Mouse (Mus musculus): ENCODE results near the gene Gm4869.
A peak's percentile ranks its signal among the peaks of the same experiment; 100 is the strongest.
"Not testable (repeated sequence)": the region's sequence is repeated elsewhere in the genome, so short reads cannot be mapped to it uniquely, and the experiment has no call there.

Gm4869 gene

DNA sequence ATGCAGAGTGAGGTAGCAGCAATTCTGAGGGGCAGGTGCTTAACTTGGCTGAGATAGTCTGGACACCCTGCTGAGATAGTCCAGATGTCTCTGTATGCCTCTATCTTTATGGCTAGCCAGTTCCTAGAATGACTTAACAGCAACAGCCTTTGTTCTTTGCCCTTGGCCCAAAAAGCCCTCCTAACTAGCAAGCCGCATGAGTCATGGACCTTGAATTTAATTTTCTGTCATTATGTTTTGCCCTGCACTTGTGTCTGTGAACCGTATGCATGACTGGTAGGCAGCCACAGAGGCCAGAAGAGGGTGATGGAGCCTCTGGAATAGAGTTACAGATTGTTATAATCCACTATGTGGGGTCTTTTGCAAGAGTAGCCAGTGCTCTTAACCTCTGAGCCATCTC is 17.7 kb downstream of the Gm4869 start:
- not testable (repeated sequence) for DNase-seq (ENCODE audit: extremely low read depth, insufficient read length, low spot score)

DNA sequence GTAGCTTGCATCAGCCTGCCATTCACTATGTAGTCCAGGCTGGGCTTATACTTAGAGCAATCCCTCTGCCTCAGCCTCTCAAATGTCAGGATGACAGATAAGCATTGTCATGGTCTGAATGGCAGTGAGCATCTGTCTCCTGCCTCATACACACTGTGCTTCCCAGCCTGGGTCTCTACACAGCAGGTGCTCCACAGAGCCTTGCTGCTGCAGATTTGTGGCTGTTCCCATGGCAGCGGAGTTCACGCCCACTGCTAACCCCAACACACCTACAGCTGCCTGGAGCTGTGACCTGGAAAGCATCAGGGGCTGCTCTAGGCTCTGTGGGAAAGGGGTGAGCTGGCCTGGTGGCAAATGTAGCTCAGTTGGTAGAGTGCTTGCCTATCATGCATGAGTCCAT is 19.5 kb downstream of the Gm4869 start:
- DNase-seq (ENCODE audit: extremely low read depth, insufficient read length, low spot score): no peak

DNA sequence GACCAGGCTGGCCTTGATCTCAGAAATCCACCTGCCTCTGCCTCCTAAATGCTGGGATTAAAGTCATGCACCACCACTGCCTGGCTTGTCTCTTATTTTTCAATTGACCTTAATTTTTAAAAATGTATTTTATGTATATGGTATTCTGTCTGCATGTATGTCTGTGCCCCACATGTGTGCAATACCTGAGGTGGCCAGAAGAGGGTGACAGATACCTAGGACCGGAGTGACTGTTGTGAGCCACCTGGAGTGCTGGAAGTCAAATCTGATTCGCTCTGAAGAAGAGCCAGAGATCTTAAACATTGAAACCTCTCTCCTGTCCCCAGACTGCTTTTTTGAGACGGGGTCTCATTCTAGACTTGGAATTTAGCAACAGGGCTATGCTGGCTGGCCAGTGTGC is 26.9 kb downstream of the Gm4869 start:
- no peak for DNase-seq (ENCODE audit: extremely low read depth, insufficient read length, low spot score)

DNA sequence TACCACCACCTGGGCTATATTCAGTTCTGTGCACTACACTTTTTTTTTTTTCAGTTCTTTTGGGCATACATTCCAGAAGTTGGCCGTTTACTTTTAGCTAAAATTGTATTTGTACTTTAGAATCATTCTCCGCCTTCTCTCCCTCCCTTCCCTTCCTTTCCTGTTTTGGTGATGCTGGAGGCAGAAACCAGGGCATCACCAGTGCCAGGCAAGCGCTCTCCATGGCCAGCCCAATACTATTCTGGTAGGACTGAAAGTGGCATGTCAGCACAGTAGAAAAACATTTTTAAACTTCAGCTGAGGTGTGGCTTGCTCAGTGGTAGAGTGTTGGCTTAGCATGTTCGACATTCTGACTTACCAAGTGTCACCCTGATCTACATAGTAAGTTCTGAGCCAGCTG is 36.0 kb downstream of the Gm4869 start:
- DNase-seq (ENCODE audit: extremely low read depth, insufficient read length, low spot score): no peak

DNA sequence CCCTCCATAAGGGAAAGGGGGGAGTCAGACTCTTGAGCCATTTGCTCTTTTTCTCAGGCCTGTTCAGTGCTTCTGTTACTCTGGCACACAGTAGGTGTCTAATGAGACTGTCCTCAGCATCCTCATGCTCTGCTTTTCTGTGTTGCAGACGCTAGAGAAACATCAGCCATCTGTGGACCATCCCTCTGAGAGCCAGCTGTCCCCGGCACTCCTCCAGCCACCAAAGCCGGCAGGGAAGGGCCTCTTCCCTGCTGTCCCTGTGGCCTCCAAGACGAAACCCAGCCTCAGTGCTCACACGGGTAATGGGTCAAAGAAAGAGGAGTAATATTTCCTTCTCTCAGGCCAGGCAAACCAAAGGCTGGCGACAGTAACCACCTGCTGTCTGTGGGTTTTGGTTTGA is 45.7 kb downstream of the Gm4869 start:
- no peak for DNase-seq (ENCODE audit: extremely low read depth, insufficient read length, low spot score)

DNA sequence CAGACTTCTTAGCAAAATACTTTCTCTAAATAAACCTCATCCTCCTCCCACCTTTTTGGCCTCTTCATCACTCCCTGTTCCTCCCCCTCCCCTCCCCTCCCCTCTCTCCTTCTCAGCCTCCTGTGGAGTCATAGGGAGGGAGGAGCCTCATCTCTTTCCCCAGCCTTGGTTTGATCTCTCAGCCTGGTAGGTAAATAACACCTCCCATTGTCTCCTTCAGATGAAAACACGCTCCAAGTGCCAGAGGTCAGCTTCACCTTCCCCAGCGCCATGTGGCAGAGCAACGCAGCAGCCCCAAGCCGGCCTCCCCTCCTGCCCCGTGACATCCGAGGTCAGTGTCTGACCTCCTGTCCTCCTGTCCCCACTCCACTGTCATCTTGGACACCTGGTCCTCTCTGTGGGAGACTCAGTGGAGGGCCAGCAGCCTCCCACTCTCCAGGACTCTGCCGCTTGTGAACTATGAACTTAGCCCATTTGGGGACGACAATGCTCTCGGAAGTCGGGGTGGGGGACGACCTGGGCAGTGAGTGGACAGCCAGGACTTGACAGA is 47.3 kb downstream of the Gm4869 start:
- no peak for DNase-seq (ENCODE audit: extremely low read depth, insufficient read length, low spot score)

DNA sequence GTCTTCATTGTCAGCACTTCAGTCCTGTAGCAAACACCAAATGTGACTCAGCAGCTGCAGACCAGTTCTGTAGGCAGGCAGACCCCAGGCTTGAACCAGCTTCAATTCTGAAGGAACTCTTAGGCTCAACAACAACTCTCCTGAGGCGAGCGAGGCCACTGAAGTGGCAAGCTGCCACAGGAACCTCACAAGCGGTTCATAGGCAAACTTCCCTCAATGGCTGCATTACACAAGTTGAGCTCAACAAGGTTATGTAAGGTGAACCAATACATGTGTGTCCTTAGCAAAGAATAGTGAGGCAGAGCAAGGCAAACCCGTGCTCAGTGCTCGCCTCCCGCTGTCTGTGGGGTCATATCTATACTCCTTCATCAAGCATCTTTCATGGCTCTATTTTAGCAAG is 52.7 kb downstream of the Gm4869 start:
- DNase-seq (ENCODE audit: extremely low read depth, insufficient read length, low spot score): no peak

DNA sequence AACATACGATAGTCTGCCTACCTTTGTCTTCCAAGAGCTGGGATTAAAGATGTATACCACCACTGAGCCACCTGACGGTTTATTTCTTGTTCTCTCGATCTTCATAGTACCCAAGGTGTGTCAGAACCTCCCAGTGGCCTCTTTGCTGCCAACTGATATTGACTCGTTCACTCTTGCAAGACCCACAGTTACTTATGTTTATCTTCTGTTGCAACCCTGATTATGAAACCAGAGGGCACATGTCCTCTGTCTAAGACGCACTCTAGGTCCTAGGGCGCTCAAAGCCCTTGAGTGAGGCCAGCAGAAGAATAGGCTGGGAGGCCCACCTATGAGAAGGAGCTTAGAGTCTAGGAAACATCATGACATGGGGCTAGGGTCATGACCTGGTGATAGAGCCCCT is 55.3 kb downstream of the Gm4869 start:
- no peak for DNase-seq (ENCODE audit: extremely low read depth, insufficient read length, low spot score)

DNA sequence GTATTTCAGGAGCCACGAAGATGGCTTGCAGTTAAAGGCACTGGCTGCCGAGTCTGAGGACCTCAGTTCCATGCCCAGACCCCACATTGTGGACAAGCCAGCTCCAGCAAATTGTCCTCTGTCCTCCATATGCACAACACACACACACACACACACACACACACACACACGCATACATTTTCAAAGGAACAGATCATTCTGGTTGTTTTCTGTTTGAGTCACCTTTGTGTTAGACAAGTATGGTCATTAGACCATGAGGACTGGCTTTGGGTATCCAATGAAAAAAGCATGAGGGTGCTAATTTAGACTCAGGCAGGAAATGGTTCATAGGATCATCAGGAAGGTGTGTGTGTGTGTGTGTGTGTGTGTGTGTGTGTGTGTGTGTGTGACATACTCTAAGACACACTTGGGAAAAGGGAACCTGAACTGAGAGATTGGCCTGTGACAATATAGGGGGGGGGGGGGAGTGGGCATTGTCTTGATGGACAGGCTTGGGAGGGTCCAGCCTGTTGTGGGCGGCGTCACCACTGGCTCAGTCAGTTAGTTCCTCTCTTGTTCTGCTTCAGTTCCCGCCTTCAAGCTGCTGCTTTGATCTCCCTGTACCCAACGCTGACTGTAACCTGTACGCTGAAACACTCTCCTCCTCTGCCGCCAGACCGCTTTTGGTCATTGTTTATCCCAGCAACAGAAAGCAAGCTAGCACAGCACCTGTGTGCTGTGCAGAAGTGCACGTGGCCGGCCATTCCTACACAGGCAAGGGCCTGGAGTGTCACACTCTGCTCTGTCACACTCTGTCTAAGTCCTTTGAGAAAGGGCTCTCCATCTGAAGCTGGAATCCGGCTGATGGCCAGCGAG is 56.8 kb downstream of the Gm4869 start:
- peak; percentile 35 for DNase-seq (ENCODE audit: extremely low read depth, insufficient read length, low spot score)

DNA sequence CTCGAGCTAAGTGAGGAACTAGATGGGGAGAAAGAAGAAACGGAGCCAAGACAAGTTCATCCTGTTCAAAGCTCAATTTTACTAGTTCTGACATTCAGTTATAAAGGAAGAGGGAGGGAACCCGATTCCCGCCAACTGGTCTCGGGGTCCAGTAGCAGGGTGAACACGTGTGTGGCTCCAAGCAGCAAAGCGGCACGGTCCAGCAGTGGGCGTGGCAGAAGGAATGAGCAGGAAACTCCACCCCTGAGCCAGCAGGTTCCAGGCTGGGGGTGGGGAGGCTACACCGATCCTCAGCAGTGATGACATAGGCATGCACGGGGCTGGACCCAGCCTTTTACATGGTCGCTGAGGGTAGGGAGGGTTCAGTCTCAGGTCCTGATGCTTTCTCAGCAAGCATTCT is 57.5 kb downstream of the Gm4869 start:
- DNase-seq (ENCODE audit: extremely low read depth, insufficient read length, low spot score): peak; percentile 63

DNA sequence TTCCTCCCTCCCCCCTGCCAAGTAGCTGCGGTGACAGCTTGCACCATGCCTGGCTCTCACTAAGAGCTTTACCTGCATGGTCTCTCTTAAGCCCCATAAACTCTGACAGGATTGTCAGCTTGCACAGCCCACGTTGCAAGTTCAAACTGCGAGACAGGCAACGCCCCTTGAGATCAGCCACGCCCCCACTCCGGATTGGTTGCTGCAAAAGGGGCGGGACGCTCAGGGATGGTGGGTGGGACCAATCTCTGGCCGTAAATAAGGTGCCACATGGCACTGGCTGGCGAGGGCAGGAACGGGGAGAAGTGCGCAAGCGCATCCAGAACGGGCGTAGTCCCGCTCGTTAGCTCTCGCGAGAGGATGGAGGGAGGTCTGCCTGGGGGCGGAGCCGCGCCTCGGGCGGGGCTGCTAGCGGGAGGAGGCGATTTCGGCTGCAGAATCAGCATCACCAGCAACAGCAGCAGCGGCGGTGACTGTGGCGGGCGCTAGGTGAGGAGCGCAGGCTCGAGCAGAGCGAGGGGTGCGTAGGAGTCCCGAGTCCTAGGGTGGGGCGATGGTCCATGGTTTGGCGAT is 59.8 kb downstream of the Gm4869 start, which contains the start of gene Chst12:
Gene Chst12, plus strand, starts transcription at position 343 of the 573 bp plus-strand sequence.
- DNase-seq (ENCODE audit: extremely low read depth, insufficient read length, low spot score): peak; percentile 100

DNA sequence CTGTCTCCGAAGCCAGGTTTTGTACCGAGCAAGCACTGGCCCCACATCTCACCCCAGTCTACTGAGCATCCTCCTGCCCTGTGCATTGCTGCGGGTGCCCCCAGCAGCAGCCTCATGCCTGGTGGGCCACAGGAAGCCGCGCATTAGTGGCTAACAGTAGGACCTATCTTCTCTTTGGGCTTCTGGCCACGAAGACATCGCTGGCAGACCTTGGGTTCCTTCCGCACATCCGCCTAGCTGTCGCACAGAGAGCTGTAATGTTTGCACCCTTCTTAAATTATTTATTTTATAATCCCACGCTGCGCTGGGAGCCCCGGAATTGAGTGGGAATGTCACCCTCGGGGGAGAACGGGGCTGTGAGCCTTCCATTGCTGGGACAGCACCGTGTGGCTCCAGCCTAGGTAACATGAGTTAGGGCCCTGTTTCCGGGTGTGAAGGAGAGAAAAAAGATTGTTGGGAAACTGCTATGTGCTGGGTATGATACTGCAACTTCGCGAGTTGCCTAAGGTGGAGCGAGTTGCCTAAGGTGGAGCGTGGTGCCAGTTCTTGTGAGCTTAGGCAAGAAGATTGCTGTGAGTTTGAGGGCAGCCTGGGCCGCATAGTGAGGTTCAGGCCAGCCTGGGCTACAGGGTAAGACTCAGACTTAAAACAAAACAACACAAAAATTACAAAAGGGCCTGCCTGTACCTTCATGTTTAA is 60.8 kb downstream of the Gm4869 start:
- DNase-seq (ENCODE audit: extremely low read depth, insufficient read length, low spot score): no peak

DNA sequence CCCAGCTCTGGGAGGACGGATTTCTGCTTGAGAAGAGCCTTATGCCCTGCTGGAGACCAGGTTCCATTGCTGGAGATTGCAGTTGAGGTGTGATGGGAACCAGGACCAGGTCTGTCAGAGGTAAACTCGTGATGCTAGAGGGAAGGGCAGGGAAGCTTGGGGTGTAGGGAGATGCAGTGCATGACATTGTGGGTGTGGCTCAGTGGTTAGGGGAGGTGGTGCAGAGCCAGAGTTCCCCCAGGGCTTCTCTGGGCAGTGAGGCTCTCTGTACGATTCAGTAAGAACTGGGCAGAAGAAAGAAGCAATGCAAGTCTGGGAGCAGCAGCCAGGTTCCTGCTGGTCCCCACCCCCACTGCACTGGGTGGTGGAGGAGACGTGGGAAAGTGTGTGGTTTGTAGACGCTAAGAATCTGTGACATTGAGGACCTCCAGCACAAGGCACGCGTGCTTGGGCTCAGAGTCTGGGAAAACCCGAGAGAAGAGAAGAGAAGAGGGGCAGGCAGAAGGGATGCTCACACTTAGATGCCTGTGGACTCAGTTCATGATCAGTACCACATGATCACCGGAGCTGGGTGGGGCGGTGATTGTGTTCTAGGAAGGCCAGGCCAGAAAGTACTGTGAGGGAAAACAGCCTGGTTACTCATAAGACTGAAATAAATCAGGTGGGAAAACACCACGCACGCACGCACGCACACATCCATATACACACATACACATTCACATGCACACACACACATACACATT is 62.2 kb downstream of the Gm4869 start:
- DNase-seq (ENCODE audit: extremely low read depth, insufficient read length, low spot score): no peak

DNA sequence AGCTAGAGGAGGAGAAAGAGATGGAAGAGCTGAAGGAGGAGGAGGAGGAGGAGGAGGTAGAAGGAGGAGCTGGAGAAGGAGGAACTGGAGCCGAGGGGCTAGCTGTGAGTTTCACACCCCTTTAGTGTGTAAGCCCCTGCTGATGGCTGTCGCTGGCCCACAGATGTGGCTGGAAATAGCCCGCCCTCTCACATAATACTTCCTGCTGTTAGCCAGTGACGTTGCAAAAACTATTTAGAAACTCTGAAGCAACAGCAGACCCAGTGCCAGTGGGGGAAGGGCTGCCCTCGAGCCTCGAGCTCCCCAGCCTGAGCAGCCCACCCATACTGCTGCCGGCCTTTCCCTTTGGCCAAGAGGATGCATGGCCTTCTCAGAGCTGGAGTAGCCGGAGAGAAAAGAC is 63.2 kb downstream of the Gm4869 start:
- DNase-seq (ENCODE audit: extremely low read depth, insufficient read length, low spot score): no peak

DNA sequence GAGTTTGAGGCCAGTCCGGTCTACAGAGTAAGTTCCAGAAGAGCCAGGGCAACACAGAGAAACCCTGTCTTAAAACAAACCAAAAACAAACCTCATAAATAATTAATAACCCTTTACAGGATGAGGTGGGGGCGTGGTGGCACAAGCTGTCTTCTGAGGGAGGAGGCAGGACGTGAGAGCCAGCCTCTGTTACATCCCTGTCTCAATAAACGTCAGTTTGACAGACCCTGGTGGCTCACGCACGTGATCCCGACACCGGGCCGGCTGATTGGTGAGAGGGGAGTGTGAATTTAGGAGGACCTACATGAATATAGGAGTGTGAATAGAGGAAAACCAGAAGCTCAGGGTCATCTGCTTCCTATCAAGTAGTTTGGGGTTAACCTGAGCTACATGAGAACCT is 63.8 kb downstream of the Gm4869 start:
- no peak for DNase-seq (ENCODE audit: extremely low read depth, insufficient read length, low spot score)

DNA sequence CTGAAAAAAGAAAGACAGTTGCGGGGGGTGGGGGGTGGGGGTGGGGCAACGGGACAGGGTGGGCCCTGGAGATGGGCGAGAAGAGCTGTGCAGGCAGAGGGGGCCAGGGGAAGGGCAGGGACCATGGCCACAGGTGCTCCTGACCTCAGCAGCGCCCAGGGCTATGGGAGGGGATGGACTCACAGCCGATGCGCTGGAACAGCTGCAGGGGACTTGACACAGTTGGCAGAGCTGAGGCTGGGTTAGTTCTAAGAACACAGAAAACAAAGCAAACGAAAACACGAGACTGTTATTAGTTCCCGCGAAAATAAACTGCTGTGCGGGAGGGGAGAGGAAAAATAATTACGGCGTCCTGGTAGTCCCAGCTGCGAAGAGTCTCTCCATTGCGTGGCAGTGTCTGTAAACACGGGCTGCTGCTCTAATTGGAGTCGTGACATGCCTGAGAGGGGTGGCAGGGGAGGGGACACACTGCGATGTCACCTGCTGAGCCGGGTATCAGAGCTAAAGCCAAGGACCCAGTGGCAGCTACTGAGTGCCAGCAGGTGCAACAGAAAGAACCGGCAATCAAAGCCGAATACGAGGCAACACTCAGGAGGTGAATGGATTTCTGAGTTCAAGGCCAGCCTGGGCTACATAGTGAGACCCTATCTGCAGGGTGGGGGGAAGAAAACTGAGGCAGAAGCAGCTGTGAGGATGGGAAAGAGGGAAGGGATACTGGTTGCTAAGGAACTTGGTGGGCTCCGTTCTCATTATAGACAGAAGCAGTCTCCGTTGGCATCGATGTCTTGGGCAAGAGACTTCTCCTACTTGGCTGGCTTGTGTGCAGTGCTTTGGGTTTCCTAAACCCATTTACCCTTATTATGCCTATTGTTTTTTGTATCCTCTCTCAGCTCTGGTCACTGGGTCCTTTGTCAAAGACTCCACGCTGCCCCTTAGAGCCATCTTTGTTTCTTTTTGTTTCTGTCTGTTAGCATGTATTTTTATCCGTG is 64.9 kb downstream of the Gm4869 start:
- no peak for DNase-seq (ENCODE audit: extremely low read depth, insufficient read length, low spot score)

DNA sequence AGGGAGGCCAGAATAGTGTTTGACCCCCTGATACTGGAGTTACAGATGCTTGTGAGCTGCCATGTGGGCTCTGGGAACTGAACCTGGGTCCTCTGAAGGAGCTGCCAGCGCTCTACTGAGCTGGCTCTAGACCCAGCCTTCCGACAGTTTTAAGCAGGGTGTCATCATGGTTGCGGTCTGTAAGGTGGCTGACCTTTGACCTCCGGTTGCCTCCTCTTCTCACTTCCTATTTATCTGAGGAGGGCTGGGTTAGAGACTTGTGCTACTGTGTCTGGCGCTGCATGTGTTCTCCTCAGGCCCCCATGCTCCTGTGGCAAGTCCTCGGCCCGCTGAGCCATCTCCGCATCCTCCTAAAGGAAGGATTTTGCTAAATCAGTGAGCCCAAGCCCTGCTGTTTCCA is 68.5 kb downstream of the Gm4869 start:
- DNase-seq (ENCODE audit: extremely low read depth, insufficient read length, low spot score): no peak

DNA sequence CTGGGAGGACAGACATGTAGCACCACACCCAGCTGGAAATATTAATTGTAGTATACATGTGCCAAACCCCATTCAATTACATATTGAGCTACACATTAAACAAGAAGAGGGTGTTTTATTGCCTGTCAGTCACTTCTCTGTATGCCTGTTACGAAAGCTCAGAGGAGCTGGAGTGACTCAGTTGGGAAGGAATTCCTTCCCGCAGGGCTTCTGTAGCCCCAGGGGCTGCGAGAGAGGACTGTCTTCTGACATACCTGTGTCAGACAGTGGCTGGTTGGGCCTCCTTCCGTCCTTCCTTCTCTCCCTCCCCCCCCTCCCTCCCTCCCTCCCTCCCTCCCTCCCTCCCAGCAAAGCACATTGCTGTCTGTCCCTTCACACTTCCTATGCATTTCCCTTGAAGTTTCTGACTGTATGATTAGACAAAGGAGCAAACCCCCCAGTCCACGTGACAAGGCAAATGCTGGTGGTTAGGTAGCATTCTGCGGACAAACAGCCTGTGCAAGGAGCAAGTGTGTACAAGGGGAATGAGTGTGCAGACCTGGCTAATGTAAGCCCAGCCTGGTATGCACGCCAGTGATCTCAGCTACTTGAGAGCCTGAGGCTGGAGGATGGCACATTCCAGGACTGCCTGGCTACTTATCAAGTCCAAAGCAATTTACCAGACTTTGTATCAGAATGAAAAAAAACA is 69.5 kb downstream of the Gm4869 start:
- peak; percentile 74 for DNase-seq (ENCODE audit: extremely low read depth, insufficient read length, low spot score)

All from 3134 (cell line).